Mouse (Mus musculus): ENCODE measurements at regions not wholly inside any gene's neighbourhood (a gene's known extent, or its start where the extent isn't known, plus 50 kb on each side); places are given as distances from the start of the nearest gene placed in this dataset.

DNA sequence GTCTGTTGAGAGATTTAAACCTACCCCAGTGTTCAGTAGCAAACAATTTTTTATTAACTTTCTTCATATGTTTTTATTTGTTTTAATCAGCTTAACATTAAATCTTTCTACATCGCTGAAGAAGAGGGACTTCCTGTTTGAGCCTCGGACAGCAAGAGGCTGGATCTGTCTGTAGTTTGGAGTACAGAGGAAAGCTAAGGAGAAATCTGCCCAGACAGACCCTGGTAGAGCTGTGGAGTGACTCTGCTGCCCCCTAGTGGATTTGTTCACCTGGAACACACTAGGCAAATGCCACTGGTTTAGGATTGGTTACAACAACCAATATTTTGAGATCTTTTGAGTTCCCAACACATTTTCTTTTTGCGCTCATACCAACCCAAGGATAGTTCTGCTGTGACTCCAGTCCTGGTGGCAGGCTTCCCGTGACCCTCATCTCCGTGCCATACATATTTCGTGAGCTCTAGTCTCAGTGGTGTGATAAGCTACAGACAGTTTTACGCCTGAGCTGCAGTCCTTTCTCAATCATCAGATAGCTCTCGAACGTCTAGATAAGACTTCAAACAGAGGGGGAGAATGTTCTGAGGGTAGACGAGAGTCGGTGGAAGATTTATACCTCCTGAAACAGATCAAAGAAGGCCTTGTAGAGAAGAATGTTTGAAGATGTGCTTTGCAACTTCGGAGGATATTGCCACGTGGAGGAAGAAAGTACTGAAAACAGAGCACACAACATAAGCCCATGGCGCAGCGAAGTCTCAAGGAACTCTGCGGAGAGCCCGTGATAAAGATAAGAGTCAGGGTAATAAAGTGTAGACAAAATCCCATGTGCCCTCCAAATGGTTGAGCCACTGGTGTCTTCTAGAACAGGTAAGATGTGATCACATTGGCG is 119.0 kb upstream of the Nabp1 start:
- no peaks in the 10 kb centered on the region for H3K4me1 ChIP-seq (replicated peaks; ENCODE audit: control insufficient read depth, insufficient read depth, low read length)
- H3K27ac ChIP-seq (ENCODE audit: low read depth, low read length), result no peak overlapping the region
- H3K36me3 ChIP-seq (ENCODE audit: control insufficient read depth, insufficient read depth), result no peaks in the 10 kb centered on the region
- peak; percentile 98 for TF ChIP-seq CTCF (IDR thresholded peaks at IDR 0.05; ENCODE audit: low read depth)
- H3K9me3 ChIP-seq (ENCODE audit: control insufficient read depth), result no peaks in the 10 kb centered on the region
- peak overlapping the region; percentile 51 for H3K4me2 ChIP-seq (replicated peaks; ENCODE audit: low read depth)
- WGBS, result 12% methylated on average over 18 of the region's 18 CpGs
- ATAC-seq, result peak; percentile 78
- H3K9ac ChIP-seq (ENCODE audit: low read depth, low read length), result peak overlapping the region; percentile 11; the same call in 1 of the 2 replicates
- no peaks in the 10 kb centered on the region for H3K27me3 ChIP-seq (replicated peaks; ENCODE audit: control insufficient read depth, insufficient read depth, low read length)
- H3K4me3 ChIP-seq (ENCODE audit: low read depth, low read length), result 0 out of 2 replicates have a peak overlapping the region, but pooled peaks have one; percentile 2

DNA sequence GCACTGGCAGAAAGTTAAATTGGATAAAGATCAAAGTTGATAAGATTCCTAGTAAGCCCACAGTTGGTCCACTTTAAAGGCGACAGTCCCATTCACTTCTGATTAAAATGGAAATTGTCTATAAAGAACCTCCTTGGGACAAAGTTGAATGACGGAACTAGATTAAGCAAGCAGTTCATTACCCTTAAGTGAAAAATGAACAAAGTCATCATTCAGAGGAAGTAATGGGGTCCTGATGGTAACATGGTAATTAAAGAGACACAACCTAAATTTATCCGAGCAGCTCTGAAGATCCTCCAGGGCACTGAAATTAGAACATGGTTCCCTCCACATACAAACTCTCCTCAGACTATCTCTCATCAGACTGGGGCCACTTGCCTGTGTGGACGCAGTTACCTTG is 116.4 kb upstream of the Nabp1 start:
- Histone ChIP-seq H3K27me3 (replicated peaks; ENCODE audit: control insufficient read depth, insufficient read depth, low read length) (no peaks in the 10 kb centered on the region), H3K9ac (ENCODE audit: low read depth, low read length) (no peak overlapping the region), H3K4me2 (replicated peaks; ENCODE audit: low read depth) (no peak overlapping the region), H3K36me3 (ENCODE audit: control insufficient read depth, insufficient read depth) (no peaks in the 10 kb centered on the region), H3K9me3 (ENCODE audit: control insufficient read depth) (no peaks in the 10 kb centered on the region), H3K4me1 (replicated peaks; ENCODE audit: control insufficient read depth, insufficient read depth, low read length) (no peaks in the 10 kb centered on the region), H3K27ac (ENCODE audit: low read depth, low read length) (no peak overlapping the region), H3K4me3 (ENCODE audit: low read depth, low read length) (no peak overlapping the region)
- no peak for ATAC-seq
- WGBS, result 89% methylated on average over 4 of the region's 4 CpGs
- TF ChIP-seq CTCF (IDR thresholded peaks at IDR 0.05; ENCODE audit: low read depth), result no peak

DNA sequence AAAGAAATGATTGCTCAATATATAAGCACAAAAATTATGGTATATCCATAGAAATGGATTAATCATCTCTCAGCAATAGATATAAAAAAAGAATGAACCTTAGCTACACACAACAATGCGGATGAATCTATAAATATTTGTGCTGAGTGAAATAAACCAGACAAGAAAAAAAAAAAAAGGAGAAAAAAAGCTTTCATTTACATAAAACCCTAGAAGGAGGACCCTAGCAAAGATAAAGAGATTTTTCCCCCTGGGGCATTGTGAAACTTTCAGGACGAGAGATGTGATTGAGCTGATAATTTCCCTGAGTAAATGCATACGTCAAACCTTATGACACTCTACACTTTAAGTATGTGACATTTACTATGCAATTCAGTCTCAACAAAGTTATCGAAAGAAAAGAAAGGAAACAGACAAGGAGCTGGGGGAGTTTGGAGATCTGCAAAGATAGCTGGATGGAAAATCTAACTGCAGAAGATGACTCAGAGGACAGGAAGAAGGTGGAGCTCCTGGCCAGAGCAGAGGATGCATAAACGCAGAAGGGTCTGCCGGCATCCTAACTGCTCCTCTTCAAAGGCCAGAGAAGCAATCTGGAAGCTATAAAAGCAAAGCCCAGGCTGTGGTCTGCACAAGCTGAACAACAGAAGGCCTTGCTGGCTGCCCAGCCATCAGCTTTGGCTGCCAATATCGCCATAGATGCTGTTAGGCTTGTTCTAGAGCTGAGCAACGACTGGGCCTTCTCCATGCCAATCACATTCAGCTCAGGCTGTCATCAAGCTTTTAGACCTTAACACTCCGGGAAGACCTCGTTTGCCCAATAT is 115.6 kb upstream of the Nabp1 start:
- 52% methylated on average over 10 of the region's 10 CpGs for WGBS
- Histone ChIP-seq H3K27ac (ENCODE audit: low read depth, low read length) (no peak overlapping the region), H3K27me3 (replicated peaks; ENCODE audit: control insufficient read depth, insufficient read depth, low read length) (no peaks in the 10 kb centered on the region), H3K36me3 (ENCODE audit: control insufficient read depth, insufficient read depth) (no peaks in the 10 kb centered on the region), H3K9me3 (ENCODE audit: control insufficient read depth) (no peaks in the 10 kb centered on the region), H3K9ac (ENCODE audit: low read depth, low read length) (no peak overlapping the region), H3K4me2 (replicated peaks; ENCODE audit: low read depth) (no peak overlapping the region), H3K4me1 (replicated peaks; ENCODE audit: control insufficient read depth, insufficient read depth, low read length) (no peaks in the 10 kb centered on the region), H3K4me3 (ENCODE audit: low read depth, low read length) (no peak overlapping the region)
- no peak for ATAC-seq
- no peak for TF ChIP-seq CTCF (IDR thresholded peaks at IDR 0.05; ENCODE audit: low read depth)

DNA sequence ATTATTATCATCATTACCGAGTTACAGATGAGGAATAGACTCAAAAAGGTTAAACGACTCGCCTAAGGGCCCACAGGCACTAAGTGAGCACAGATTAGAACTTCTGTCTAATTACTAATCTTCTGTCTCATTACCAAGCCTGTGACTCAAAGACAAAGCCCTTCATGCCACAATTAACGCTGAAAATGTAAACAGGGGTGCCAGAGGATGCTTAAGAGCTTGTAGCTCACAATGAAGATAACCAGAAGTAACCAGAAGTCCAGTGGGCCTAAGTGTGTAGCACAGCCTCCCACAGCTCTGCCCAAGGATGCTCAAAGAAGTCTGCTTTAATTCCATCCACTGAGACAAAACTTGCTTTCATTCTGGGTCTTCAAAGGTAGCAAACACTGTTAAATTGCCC is 113.7 kb upstream of the Nabp1 start:
- 42% methylated on average over 4 of the region's 4 CpGs for WGBS
- no peak for TF ChIP-seq CTCF (IDR thresholded peaks at IDR 0.05; ENCODE audit: low read depth)

DNA sequence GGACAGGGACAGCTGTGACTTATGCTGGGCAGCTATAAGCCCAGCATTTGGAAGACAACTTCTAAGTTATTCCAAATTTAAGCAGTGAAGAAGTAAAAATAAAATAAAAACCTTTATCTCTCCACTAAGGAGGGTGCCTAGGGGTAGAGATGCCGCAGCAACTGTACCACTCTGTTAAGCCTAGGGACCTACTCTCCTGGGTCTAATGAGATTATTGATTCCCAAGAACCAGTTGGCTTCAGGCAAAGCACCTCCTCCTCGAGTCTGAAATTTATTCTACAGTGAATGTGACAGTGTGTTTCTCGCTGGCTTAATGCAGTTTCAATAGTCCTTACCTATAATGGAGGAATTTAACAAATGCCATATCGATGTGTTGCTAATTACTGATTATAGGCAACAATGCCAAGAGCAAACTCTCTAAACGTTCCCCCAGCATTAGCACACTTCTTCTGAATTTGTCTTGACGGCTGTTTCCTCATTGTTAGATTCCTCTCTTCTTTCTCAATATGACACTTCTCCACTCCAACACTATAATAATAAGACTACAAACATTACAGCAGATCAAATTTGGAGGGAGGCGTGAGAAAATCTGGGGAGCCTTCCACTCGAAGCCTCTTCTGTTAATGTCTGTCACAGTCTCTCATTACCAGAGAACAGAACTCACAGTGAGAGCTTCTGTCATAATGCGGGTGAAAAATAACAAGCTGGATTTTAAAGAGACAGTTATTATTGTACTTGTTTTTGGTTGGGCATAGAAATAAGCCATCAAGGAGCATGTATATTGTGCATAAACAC is 112.6 kb upstream of the Nabp1 start:
- H3K9ac ChIP-seq (ENCODE audit: low read depth, low read length), result no peak overlapping the region
- H3K27me3 ChIP-seq (replicated peaks; ENCODE audit: control insufficient read depth, insufficient read depth, low read length), result no peaks in the 10 kb centered on the region
- no peaks in the 10 kb centered on the region for H3K9me3 ChIP-seq (ENCODE audit: control insufficient read depth)
- H3K4me2 ChIP-seq (replicated peaks; ENCODE audit: low read depth), result no peak overlapping the region
- no peaks in the 10 kb centered on the region for H3K4me1 ChIP-seq (replicated peaks; ENCODE audit: control insufficient read depth, insufficient read depth, low read length)
- no peak overlapping the region for H3K27ac ChIP-seq (ENCODE audit: low read depth, low read length)
- no peak for TF ChIP-seq CTCF (IDR thresholded peaks at IDR 0.05; ENCODE audit: low read depth)
- H3K4me3 ChIP-seq (ENCODE audit: low read depth, low read length), result no peak overlapping the region
- no peaks in the 10 kb centered on the region for H3K36me3 ChIP-seq (ENCODE audit: control insufficient read depth, insufficient read depth)
- no peak for ATAC-seq
- WGBS, result 75% methylated on average over 9 of the region's 9 CpGs

More for the DNA sequence above, 113.7 kb upstream of the Nabp1 start:
- Histone ChIP-seq H3K9ac (ENCODE audit: low read depth, low read length) (no peak overlapping the region), H3K27ac (ENCODE audit: low read depth, low read length) (no peak overlapping the region), H3K4me3 (ENCODE audit: low read depth, low read length) (no peak overlapping the region), H3K9me3 (ENCODE audit: control insufficient read depth) (no peaks in the 10 kb centered on the region), H3K36me3 (ENCODE audit: control insufficient read depth, insufficient read depth) (no peaks in the 10 kb centered on the region), H3K27me3 (replicated peaks; ENCODE audit: control insufficient read depth, insufficient read depth, low read length) (no peaks in the 10 kb centered on the region), H3K4me2 (replicated peaks; ENCODE audit: low read depth) (no peak overlapping the region), H3K4me1 (replicated peaks; ENCODE audit: control insufficient read depth, insufficient read depth, low read length) (no peaks in the 10 kb centered on the region)
- ATAC-seq, result no peak

Data from intestine, postnatal 0 days (tissue).